Mouse (Mus musculus): Measurements from ENCODE around the gene Gna15. TPM values are rescaled to one million over a fixed set of nuclear protein-coding genes. Genes with fewer than 3 reads are reported as not detected.

Gna15 gene
- total RNA-seq, 2 experiments from 2014 or later, result 0.73 to 0.76 TPM

- DNase-seq, result no peak
- intact Hi-C loops (cut with DNase I), result loop anchor here (10.0 kb wide), 1 partner anchor 49 kb away; the partner anchor contains the start of genes BC025920 and Tle6
These were observed 32.3 kb upstream of the Gna15 start for GRCm38 (mm10) chr10:81556282-81556681.

- intact Hi-C loops (cut with DNase I), result loop anchor here (10.0 kb wide), 1 partner anchor 51 kb away; the partner anchor contains the start of genes BC025920 and Tle6
- DNase-seq, result no peak
These were observed 30.1 kb upstream of the Gna15 start for GRCm38 (mm10) chr10:81553807-81554755.

GRCm38 (mm10) chr10:81553232-81553631 lies 29.2 kb upstream of the Gna15 start:
- intact Hi-C loops (cut with DNase I), result loop anchor here (10.0 kb wide), 1 partner anchor 52 kb away; the partner anchor contains the start of genes BC025920 and Tle6

GRCm38 (mm10) chr10:81551597-81552102 lies 27.6 kb upstream of the Gna15 start:
- intact Hi-C loops (cut with DNase I), result loop anchor here (2.0 to 10.0 kb wide), 2 partner anchors 49 to 53 kb away; partner anchors contain the start of genes BC025920 and Tle6
- peak; percentile 83 to 87 for DNase-seq

More at GRCm38 (mm10) chr10:81553232-81553631, 29.2 kb upstream of the Gna15 start:
- no peak for DNase-seq

GRCm38 (mm10) chr10:81550257-81550656 lies 26.2 kb upstream of the Gna15 start:
- peak; percentile 73 to 81 for DNase-seq
- intact Hi-C loops (cut with DNase I), result loop anchor here (2.0 to 10.0 kb wide), 2 partner anchors 47 to 55 kb away; partner anchors contain the start of genes BC025920 and Tle6

- DNase-seq, result no peak
- intact Hi-C loops (cut with DNase I), result loop anchor here (10.0 kb wide), 1 partner anchor 164 kb away; the partner anchor contains the start of genes Dohh, Gm48551 and Gm48552
These were observed 24.9 kb upstream of the Gna15 start for GRCm38 (mm10) chr10:81548944-81549343.

GRCm38 (mm10) chr10:81546788-81547571 lies 23.0 kb upstream of the Gna15 start:
- intact Hi-C loops (cut with DNase I), result loop anchor here (10.0 kb wide), 1 partner anchor 162 kb away; the partner anchor contains the start of genes Dohh, Gm48551 and Gm48552
- no peak for DNase-seq

- intact Hi-C loops (cut with DNase I), result loop anchor here (10.0 kb wide), 1 partner anchor 162 kb away; the partner anchor contains the start of genes Dohh, Gm48551 and Gm48552
- no peak for DNase-seq
These were observed 22.3 kb upstream of the Gna15 start for GRCm38 (mm10) chr10:81546332-81546731.

GRCm38 (mm10) chr10:81545161-81545747 lies 21.2 kb upstream of the Gna15 start, which contains the start of gene Gna11:
TSS of gene Gna11 (minus strand) at chr10:81545190.
- peak; percentile 100 for DNase-seq
- intact Hi-C loops (cut with DNase I), result loop anchor here (10.0 kb wide), 1 partner anchor 160 kb away; the partner anchor contains the start of genes Dohh, Gm48551 and Gm48552

- no peak for DNase-seq
- intact Hi-C loops (cut with DNase I), result loop anchor here (10.0 kb wide), 1 partner anchor 160 kb away; the partner anchor contains the start of genes Dohh, Gm48551 and Gm48552
These were observed 20.5 kb upstream of the Gna15 start for GRCm38 (mm10) chr10:81544296-81545160.

GRCm38 (mm10) chr10:81543633-81544032 lies 19.6 kb upstream of the Gna15 start:
- no peak for DNase-seq
- intact Hi-C loops (cut with DNase I), result loop anchor here (10.0 kb wide), 1 partner anchor 159 kb away; the partner anchor contains the start of genes Dohh, Gm48551 and Gm48552

- no peak for DNase-seq
- intact Hi-C loops (cut with DNase I), result loop anchor here (10.0 kb wide), 1 partner anchor 158 kb away; the partner anchor contains the start of genes Dohh, Gm48551 and Gm48552
These were observed 18.9 kb upstream of the Gna15 start for GRCm38 (mm10) chr10:81542727-81543460.

GRCm38 (mm10) chr10:81541803-81542202 lies 17.8 kb upstream of the Gna15 start:
- intact Hi-C loops (cut with DNase I), result loop anchor here (10.0 kb wide), 1 partner anchor 157 kb away; the partner anchor contains the start of genes Dohh, Gm48551 and Gm48552
- peak; percentile 75 to 80 for DNase-seq

- intact Hi-C loops (cut with DNase I), result loop anchor here (10.0 kb wide), 1 partner anchor 157 kb away; the partner anchor contains the start of genes Dohh, Gm48551 and Gm48552
- no peak for DNase-seq
These were observed 17.3 kb upstream of the Gna15 start for GRCm38 (mm10) chr10:81541363-81541762.

- intact Hi-C loops (cut with DNase I), result no loop called here
- no peak for DNase-seq
These were observed 14.5 kb upstream of the Gna15 start for GRCm38 (mm10) chr10:81538321-81539048.

GRCm38 (mm10) chr10:81537429-81537828 lies 13.4 kb upstream of the Gna15 start:
- intact Hi-C loops (cut with DNase I), result no loop called here
- no peak for DNase-seq

- DNase-seq, result peak in 1 of 2 experiments; percentile 40
- intact Hi-C loops (cut with DNase I), result no loop called here
These were observed 12.7 kb upstream of the Gna15 start for GRCm38 (mm10) chr10:81536734-81537133.

Data from heart, postnatal 14 days (tissue).